Mouse (Mus musculus): ENCODE measurements around the gene Plb1.

- TF ChIP-seq EP300 (IDR thresholded peaks at IDR 0.05; ENCODE audit: low read depth) (no peak), CTCF (IDR thresholded peaks at IDR 0.05; ENCODE audit: low read depth) (no peak)
Observed at GRCm38 (mm10) chr5:32232474-32232873, at the start of gene Plb1.

Data from liver, postnatal 0 days (tissue).